Mouse (Mus musculus) right cerebral cortex, adult 18-20 months (tissue): ENCODE results near the gene Stat3.

Source experiments
- DNase-seq: peaks from one replicate; pipeline ENCODE4 v3.0.0; 2022; ENCODE audit warnings: mixed read lengths

Gene Stat3

GRCm38 (mm10) chr11:100939512-100940151, at the start of gene Stat3:
TSS of gene Stat3 (minus strand) at chr11:100939540.
- peak; percentile 98 for DNase-seq

- no peak for DNase-seq
Measured at GRCm38 (mm10) chr11:100988674-100989073, 49.3 kb upstream of the Stat3 start.

- DNase-seq = no peak
Measured at GRCm38 (mm10) chr11:100985607-100986006, 46.3 kb upstream of the Stat3 start.

GRCm38 (mm10) chr11:100983778-100984131, 44.4 kb upstream of the Stat3 start:
- no peak for DNase-seq

GRCm38 (mm10) chr11:100983125-100983777, 43.9 kb upstream of the Stat3 start:
- peak; percentile 58 for DNase-seq

GRCm38 (mm10) chr11:100982087-100982486, 42.7 kb upstream of the Stat3 start:
- no peak for DNase-seq

- no peak for DNase-seq
Measured at GRCm38 (mm10) chr11:100981236-100981635, 41.9 kb upstream of the Stat3 start.

- DNase-seq = no peak
Measured at GRCm38 (mm10) chr11:100980438-100980837, 41.1 kb upstream of the Stat3 start.

- DNase-seq = peak; percentile 34
Measured at GRCm38 (mm10) chr11:100979887-100980286, 40.5 kb upstream of the Stat3 start.

GRCm38 (mm10) chr11:100975241-100975640, 35.9 kb upstream of the Stat3 start:
- no peak for DNase-seq

GRCm38 (mm10) chr11:100974381-100974970, 35.1 kb upstream of the Stat3 start:
- no peak for DNase-seq

GRCm38 (mm10) chr11:100973245-100973644, 33.9 kb upstream of the Stat3 start:
- no peak for DNase-seq

GRCm38 (mm10) chr11:100971455-100971854, 32.1 kb upstream of the Stat3 start:
- DNase-seq = no peak

- DNase-seq = peak; percentile 60
Measured at GRCm38 (mm10) chr11:100970557-100970937, 31.2 kb upstream of the Stat3 start, which contains the start of gene Cavin1. TSS of gene Cavin1 (minus strand) at chr11:100970887.

GRCm38 (mm10) chr11:100969744-100970556, 30.6 kb upstream of the Stat3 start:
- no peak for DNase-seq

- peak; percentile 16 for DNase-seq
Measured at GRCm38 (mm10) chr11:100969189-100969743, 29.9 kb upstream of the Stat3 start.

- DNase-seq = no peak
Measured at GRCm38 (mm10) chr11:100968501-100968900, 29.2 kb upstream of the Stat3 start.

- DNase-seq = no peak
Measured at GRCm38 (mm10) chr11:100967881-100968420, 28.6 kb upstream of the Stat3 start.

- no peak for DNase-seq
Measured at GRCm38 (mm10) chr11:100967376-100967775, 28.0 kb upstream of the Stat3 start.

- no peak for DNase-seq
Measured at GRCm38 (mm10) chr11:100965760-100966159, 26.4 kb upstream of the Stat3 start.

GRCm38 (mm10) chr11:100964901-100965542, 25.7 kb upstream of the Stat3 start:
- DNase-seq = no peak

GRCm38 (mm10) chr11:100964180-100964579, 24.8 kb upstream of the Stat3 start:
- no peak for DNase-seq
